Mouse (Mus musculus) forebrain, embryonic 14.5 days (tissue): ENCODE data around the gene Vmn1r95. TPM values are rescaled to one million over a fixed set of nuclear protein-coding genes. Genes with fewer than 3 reads are reported as not detected.
"Not testable (repeated sequence)": the region's sequence is repeated elsewhere in the genome, so short reads cannot be mapped to it uniquely, and the experiment has no call there.

ENCODE experiments used
- ATAC-seq: fragments of 200-750 bp; cut with Nextera tagmentation; 2 replicates; pipeline ENCODE4 v1.8.0; 2017; ENCODE audit warnings: mild to moderate bottlenecking, moderate library complexity
- DNase-seq: peaks from one replicate; pipeline ENCODE4 v3.0.0-alpha.2; 2015; ENCODE audit warnings: low spot score
- H3K27ac ChIP-seq: fragments of 300-500 bp; sonication (generic); 2 replicates; pipeline ENCODE4 v1.5.1; 2014; ENCODE audit warnings: low read depth, mild to moderate bottlenecking, control low read depth, low read length, moderate library complexity
- H3K27me3 ChIP-seq: fragments of 300-500 bp; sonication (generic); replicated peaks from 2 replicates; pipeline ENCODE4 v1.6.1; 2014; ENCODE audit warnings: low read length, control low read depth, mixed read lengths; ENCODE audit not compliant: control insufficient read depth, insufficient read depth
- H3K36me3 ChIP-seq: fragments of 300-500 bp; sonication (generic); 2 replicates; pipeline ENCODE4 v1.6.1; 2014; ENCODE audit warnings: low read length, control low read depth; ENCODE audit not compliant: control insufficient read depth, insufficient read depth
- H3K4me1 ChIP-seq: fragments of 300-500 bp; sonication (generic); 2 replicates; pipeline ENCODE4 v1.6.1; 2014; ENCODE audit warnings: antibody characterized with exemption, low read length, control low read depth; ENCODE audit not compliant: control insufficient read depth, insufficient read depth
- H3K4me2 ChIP-seq: fragments of 300-500 bp; sonication (generic); 2 replicates; pipeline ENCODE4 v1.6.1; 2014; ENCODE audit warnings: mild to moderate bottlenecking, control low read depth, low read length
- H3K4me3 ChIP-seq: fragments of 300-500 bp; sonication (generic); 2 replicates; pipeline ENCODE4 v1.5.1; 2014; ENCODE audit warnings: low read depth, low read length, control low read depth
- H3K9ac ChIP-seq: fragments of 300-500 bp; sonication (generic); 2 replicates; pipeline ENCODE4 v1.6.1; 2014; ENCODE audit warnings: mild to moderate bottlenecking, low read length, control low read depth, moderate library complexity
- H3K9me3 ChIP-seq: fragments of 300-500 bp; sonication (generic); replicated peaks from 2 replicates; pipeline ENCODE4 v1.6.1; 2016; ENCODE audit warnings: low read length, control low read depth, mixed read lengths; ENCODE audit not compliant: control insufficient read depth
- WGBS: fragments of 180-500 bp; shearing (Covaris S2); extraction: QIAGEN DNeasy Blood & Tissue Kit; methylation state at CpG from one replicate; pipeline ENCODE4 v1.1.7; 2014; 5-methylcytosine and 5-hydroxymethylcytosine counted together
- polyA plus RNA-seq: library from polyadenylated mRNA; unstranded; fragments of >200 nt; fragmentation: Nextera tagmentation; extraction: Ambion mirVana; gene quantifications from 2 replicates; pipeline ENCODE4 v1.2.1, GENCODE M21; 2014

Vmn1r95 gene
- polyA plus RNA-seq = not detected in 2 replicates

DNA sequence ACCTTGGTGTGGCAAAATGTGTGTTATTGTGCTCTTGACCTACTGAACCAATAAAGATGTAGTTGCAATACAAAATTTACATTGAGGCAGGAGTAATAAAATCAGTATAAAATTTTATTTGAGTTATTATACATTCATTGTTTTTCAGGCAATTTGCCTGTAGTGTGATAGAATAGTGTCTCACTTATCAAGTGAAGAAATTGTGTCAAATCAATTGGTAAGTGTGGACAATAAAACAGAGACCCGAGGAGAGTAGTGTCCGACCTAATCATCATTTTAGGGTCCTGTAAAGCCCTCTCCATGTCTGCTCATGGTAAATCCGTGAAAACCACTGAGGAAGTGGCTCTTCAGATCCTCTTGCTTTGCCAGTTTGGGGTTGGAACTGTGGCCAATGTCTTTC is at the start of gene Vmn1r95:
Gene Vmn1r95, plus strand, starts transcription at position 301 of the 400 bp plus-strand sequence.
- not testable (repeated sequence) for ATAC-seq, H3K4me1 ChIP-seq, H3K4me3 ChIP-seq, H3K27ac ChIP-seq, H3K9ac ChIP-seq, DNase-seq, H3K4me2 ChIP-seq, H3K36me3 ChIP-seq, H3K9me3 ChIP-seq, H3K27me3 ChIP-seq
- WGBS = no CpG with 5 or more reads among the region's 3 CpGs

DNA sequence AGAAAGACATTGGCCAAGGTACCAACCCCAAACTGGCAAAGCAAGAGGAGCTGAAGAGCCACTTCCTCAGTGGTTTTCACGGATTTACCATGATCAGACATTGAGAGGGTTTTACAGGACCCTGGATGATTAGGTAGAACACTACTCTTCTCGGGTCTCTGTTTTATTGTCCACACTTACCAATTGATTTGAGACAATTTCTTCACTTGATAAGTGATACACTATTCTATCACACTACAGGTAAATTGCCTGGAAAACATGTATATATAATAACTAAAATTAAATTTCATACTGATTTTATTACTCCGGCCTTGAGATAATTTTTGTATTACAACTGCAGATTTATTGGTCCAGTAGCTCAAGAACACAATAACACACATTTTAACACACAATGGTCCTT is 25.2 kb upstream of the Vmn1r95 start, which contains the start of gene Vmn1r94:
Gene Vmn1r94, minus strand, starts transcription at position 101 of the 400 bp plus-strand sequence.
- WGBS = no CpG with 5 or more reads among the region's 3 CpGs
- H3K27me3 ChIP-seq, ATAC-seq: not testable (repeated sequence)

DNA sequence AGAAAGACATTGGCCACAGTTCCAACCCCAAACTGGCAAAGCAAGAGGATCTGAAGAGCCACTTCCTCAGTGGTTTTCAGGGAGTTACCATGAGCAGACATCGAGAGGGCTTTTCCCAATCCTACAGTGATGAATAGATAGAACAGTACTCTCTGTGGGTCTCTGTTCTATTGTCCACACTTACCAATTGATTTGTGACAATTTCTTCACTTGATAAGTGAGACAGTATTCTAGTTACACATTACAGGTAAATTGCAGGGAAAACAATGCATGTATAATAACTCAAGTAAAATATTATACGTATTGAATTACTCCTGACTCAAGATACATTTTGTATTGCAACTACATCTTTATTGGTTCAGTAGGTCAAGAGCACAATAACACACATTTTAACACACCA is 12.0 kb downstream of the Vmn1r95 start, which contains the start of gene Gm6164:
Gene Gm6164, minus strand, starts transcription at position 101 of the 400 bp plus-strand sequence.
- not testable (repeated sequence) for H3K4me1 ChIP-seq, H3K9me3 ChIP-seq, DNase-seq, H3K4me2 ChIP-seq, H3K9ac ChIP-seq, H3K27ac ChIP-seq, ATAC-seq, H3K27me3 ChIP-seq, H3K4me3 ChIP-seq, H3K36me3 ChIP-seq
- WGBS = no CpG with 5 or more reads among the region's 2 CpGs

More for the DNA sequence above, 25.2 kb upstream of the Vmn1r95 start, which contains the start of gene Vmn1r94:
- H3K36me3 ChIP-seq, H3K9ac ChIP-seq, H3K4me1 ChIP-seq, H3K4me3 ChIP-seq, H3K27ac ChIP-seq, H3K9me3 ChIP-seq, H3K4me2 ChIP-seq, DNase-seq: not testable (repeated sequence)

DNA sequence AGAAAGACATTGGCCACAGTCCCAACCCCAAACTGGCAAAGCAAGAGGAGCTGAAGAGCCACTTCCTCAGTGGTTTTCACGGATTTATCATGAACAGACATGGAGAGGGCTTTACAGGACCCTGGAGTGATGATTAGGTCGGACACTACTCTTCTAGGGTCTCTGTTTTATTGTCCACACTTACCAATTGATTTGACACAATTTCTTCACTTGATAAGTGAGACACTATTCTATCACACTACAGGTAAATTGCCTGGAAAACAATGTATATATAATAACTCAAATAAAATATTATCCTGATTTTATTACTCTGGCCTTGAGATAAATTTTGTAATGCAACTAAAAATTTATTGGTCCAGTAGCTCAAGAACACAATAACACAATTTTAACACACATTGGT is 40.2 kb downstream of the Vmn1r95 start, which contains the start of gene Gm4498:
Gene Gm4498, minus strand, starts transcription at position 101 of the 400 bp plus-strand sequence.
- DNase-seq, H3K9me3 ChIP-seq, H3K4me3 ChIP-seq, H3K36me3 ChIP-seq, ATAC-seq, H3K27me3 ChIP-seq, H3K27ac ChIP-seq, H3K4me1 ChIP-seq, H3K9ac ChIP-seq, H3K4me2 ChIP-seq: not testable (repeated sequence)
- WGBS = no CpG with 5 or more reads among the region's 2 CpGs

Other genes with a start within 250 kb of the Vmn1r95 start
- not detected in 2 replicates for gene Igsf23, start 243.0 kb upstream of the Vmn1r95 start, polyA plus RNA-seq
- not detected in 2 replicates for gene Ceacam20, start 228.3 kb upstream of the Vmn1r95 start, polyA plus RNA-seq
- gene Nlrp9b, start 202.2 kb upstream of the Vmn1r95 start, polyA plus RNA-seq = not detected in 2 replicates
- gene Vmn1r91, start 94.0 kb upstream of the Vmn1r95 start, polyA plus RNA-seq = not detected in 2 replicates
- gene Gm16442, start 71.1 kb upstream of the Vmn1r95 start, polyA plus RNA-seq = not detected in 2 replicates
- not detected in 2 replicates for gene Vmn1r93, start 54.6 kb upstream of the Vmn1r95 start, polyA plus RNA-seq
- gene Vmn1r94, start 25.3 kb upstream of the Vmn1r95 start, polyA plus RNA-seq = not detected in 2 replicates
- not detected in 2 replicates for gene Gm6164, start 11.9 kb downstream of the Vmn1r95 start, polyA plus RNA-seq
- not detected in 2 replicates for gene Gm4498, start 40.1 kb downstream of the Vmn1r95 start, polyA plus RNA-seq
- gene Gm5890, start 69.1 kb downstream of the Vmn1r95 start, polyA plus RNA-seq = not detected in 2 replicates
- not detected in 2 replicates for gene Gm4133, start 140.4 kb downstream of the Vmn1r95 start, polyA plus RNA-seq
- gene Gm5728, start 181.7 kb downstream of the Vmn1r95 start, polyA plus RNA-seq = not detected in 2 replicates
- not detected in 2 replicates for gene Vmn1r100, start 224.2 kb downstream of the Vmn1r95 start, polyA plus RNA-seq
- not detected in 2 replicates for gene Vmn1r101, start 248.9 kb downstream of the Vmn1r95 start, polyA plus RNA-seq